Mouse (Mus musculus): ENCODE results near the gene Man1c1. TPM values are rescaled to one million over a fixed set of nuclear protein-coding genes. Genes with fewer than 3 reads are reported as not detected.

Man1c1 gene
- total and polyA plus RNA-seq, 3 experiments: 13.3 to 28.2 (median 17.0) TPM

DNA sequence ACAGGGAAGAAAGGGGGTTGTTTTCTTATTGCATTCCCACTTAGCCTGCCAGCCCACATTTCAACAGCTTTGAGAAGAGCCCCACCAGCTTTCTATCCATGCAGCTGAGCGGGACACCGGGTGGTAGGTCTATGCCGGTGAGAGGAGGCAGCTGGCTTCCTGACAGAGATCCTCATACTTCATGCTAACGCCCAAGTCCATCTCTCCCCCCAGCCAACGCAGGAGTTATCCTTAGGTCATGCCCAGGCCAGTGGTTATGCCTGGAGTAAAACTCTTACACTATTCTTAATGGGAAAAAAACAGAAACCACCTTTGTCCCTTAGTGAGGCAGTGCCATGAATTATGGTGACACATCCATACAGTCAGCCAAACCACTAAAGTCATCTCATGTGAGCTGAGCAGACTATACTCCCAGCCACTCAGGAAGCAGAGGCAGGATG lies 66.0 kb downstream of the Man1c1 start:
- no peak for DNase-seq

DNA sequence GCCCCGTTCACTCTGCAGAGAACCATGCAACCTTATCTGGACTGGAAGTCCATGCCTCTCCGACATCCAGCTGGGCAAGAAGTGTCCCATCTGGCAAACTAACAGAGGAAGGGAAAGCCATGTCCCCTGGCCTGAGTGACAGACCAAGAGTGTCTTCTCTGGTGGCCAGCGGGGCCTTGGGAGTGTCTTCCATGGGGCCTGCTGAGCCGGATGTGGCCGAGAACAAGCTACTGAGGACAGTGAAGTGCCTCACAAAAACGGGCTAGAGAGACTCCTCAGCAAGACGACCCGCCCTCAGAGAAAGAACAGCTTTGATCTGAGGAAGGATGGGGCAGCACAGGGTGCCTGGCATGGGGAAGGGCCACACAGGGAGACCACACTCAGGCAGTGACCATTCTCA lies 67.7 kb downstream of the Man1c1 start:
- peak; percentile 27 for DNase-seq

GRCm38 (mm10) chr4:134634001-134634400 lies 70.1 kb downstream of the Man1c1 start:
- peak; percentile 41 for DNase-seq

DNA sequence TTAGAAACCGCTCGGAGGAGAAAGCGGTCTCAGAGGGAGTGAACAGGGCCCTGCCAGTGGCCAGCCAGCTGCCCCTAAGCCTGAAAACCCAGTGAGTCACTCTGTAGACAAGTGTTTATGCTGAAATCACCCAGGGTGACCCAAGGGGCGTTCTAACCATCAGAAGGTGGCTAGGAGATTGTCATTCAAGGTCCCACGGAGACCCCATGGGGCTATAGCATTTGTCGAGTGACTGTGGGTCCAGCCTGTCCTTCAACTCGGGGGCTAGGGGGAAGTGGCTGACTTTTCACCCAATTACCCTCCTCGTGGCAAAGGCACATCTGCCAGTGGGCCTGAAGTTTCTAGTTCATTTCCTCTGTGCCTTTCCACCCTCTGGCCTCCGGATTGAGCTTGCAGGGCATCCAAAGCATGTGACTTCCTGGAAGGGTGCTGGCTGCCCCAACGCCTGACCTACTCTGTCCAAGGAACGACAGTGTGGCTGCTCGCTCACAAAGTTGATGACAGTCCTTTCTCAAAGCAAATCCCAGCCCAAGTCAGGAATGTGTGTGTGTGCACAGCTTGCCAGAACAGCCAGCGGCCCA lies 71.9 kb downstream of the Man1c1 start:
- peak; percentile 69 for DNase-seq

DNA sequence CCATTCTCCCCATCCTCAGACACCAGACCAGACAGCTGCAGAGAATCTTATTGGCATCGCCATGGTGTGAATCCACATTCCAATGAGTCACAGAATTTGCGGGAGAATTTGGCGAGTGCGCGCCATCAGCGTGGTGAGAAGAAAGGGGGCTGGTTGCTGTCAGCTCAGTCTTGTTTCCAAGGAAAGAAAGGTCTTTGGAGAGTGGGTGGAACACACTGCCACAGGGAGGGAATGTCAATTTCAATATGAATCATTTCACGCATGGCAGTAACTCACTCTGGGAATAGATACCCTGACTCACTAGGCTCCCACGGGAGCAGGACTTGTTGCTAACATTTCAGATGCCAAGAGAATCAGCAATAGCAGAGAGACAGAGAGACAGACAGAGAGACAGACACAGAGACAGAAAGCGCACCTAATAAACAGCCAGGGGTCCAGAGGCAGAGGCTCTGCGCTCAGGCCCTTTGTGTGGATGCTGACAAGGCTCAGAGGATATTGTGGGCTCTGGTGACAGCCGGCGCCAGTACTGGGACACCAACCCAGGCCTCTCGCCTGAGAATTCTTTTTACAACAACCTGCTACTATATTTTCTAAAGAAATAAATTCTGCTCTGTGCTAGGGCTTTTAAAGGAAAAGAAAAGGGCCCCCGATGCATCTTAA lies 72.5 kb downstream of the Man1c1 start:
- no peak for DNase-seq

DNA sequence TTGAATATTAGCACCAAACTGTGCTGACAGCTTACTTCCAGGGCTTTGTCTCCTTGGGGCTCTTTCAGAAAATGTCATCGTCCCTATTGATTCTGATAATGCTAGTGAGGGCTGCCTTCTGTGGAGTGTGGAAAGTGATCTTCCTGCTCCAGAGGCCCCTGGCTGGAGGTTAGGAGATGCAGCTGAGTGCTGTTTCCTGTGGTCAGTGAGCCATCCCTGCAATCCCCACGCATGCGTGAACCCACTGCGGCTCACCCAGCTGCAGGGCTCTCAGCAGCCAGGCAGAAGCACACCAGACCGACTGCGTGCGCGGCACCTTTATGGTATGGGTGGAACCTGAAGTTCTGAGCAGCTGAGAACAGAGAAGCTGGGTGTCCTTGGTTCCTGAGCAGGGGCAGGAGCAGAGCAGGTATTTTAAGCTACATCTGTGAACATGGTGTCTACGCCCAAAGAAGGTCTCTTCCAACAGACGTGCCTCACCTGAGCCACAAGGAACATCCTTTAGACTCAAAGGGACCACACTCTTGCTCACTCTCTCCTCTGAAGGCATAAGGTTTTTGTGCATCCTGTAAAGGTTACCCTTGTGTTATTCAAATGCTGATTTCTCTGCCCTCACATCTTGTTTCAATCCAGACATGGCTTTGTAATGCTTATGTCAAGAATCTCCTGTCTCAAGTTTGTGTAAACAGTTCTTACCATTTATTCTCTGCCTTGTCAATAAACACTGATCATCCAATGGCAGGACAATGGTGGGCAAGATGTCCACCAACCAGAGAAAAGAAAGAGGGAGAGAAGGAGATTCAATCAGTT lies 75.3 kb downstream of the Man1c1 start:
- peak; percentile 42 for DNase-seq

DNA sequence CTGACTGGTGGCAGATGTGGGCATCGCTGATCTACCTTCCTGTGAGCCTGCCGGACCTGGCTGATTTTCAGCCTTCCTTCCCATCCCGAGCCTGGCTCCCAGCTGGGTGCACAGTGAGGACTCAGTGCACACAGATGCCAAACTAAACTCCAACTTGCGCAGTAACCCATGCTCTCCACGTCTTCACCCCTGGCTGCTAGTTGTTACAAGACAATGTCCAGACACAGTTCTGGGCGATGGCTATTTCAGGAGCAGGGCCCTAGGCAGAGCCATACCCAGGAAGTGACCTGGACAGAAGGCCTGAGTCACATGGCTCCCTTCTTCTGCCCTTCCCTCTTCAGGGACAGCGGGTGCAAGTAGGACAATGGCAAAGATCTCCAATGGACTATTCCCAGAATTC lies 76.0 kb downstream of the Man1c1 start:
- peak; percentile 29 for DNase-seq

GRCm38 (mm10) chr4:134626883-134627282 lies 77.2 kb downstream of the Man1c1 start:
- no peak for DNase-seq

- no peak for DNase-seq
Measured at GRCm38 (mm10) chr4:134626350-134626749, 77.7 kb downstream of the Man1c1 start.

- DNase-seq: peak; percentile 81
Measured at GRCm38 (mm10) chr4:134624109-134624862, 79.8 kb downstream of the Man1c1 start.

- DNase-seq: no peak
Measured at GRCm38 (mm10) chr4:134621695-134622094, 82.4 kb downstream of the Man1c1 start.

DNA sequence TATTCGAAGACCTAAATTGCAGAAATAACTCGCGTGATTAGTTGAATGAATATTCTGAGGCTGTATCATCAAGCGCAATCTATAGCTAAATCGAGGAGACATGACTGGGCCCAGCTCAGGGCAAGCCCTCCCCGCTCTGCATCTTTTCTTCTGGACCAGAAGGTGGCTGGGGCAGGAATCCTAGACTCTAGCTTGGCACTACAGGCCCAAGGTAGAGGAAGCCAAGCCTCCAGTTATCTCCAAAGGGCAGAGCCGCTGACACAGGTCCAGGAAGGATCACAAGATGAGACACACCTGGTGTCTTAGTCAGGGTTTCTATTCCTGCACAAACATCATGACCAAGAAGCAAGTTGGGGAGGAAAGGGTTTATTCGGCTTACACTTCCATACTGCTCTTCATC lies 83.8 kb downstream of the Man1c1 start:
- DNase-seq: no peak

GRCm38 (mm10) chr4:134619489-134619870 lies 84.6 kb downstream of the Man1c1 start:
- no peak for DNase-seq

DNA sequence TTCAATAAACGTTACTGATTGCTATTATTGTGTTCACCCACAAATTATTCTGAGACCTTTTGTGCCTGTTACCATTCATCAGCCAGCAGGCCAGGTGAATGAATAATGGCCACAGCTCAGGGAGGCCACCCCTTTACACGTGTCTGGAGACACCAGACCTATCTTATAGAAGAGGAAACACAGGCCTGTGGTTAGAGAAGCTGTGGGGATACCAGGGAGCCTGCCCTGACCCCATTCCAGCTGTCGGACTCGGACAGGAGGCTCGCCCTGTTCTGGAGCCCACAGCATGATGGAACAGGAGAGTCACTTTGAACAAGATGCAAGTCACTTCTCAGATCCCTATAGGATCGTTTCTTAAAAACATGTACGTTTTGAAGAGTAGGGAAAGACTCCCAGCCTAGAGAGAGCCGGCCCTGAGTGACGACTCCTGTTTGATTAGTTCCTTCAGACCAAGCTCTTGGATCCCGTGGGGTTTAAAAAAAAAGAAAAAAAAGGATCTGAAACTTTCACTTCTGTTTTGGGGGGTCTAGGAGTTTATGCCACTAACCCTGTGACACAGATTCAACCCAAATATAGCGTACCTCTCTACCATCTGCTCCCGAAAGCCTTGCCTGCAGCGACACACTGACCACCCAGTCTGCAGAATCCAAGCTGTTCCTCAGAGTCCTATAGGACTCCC lies 85.1 kb downstream of the Man1c1 start:
- DNase-seq: no peak

GRCm38 (mm10) chr4:134617779-134618178 lies 86.3 kb downstream of the Man1c1 start:
- no peak for DNase-seq

- DNase-seq: no peak
Measured at GRCm38 (mm10) chr4:134615929-134616625, 88.0 kb downstream of the Man1c1 start.

DNA sequence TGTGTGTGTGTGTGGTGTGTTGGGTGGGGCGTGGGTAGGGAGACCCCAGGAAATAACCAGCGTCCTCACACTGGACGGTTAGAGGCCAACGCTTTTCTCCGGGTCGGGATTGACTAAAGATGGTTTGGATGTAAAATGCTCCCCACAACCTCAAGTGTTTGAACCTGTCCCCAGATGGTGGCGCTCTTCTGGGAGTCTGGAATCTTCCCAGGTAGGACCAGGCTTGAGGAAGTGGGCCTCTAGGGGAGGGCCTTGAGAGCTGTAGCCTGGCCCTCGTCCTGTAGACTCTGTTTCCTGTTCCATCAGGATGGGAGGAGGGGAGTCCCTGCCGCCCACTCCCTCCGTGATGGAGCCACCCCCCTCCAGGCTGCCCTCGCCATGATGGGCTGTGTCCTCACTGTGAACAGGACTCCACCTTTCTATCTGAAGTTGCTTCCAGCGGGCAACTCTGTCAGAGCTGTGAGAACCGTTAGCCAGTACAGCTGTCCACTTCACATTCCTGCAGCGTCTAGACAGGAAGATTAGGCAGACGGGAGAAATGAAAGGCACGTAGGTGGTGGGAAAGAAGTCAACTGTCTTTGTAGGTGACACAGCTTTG lies 91.9 kb downstream of the Man1c1 start:
- no peak for DNase-seq

DNA sequence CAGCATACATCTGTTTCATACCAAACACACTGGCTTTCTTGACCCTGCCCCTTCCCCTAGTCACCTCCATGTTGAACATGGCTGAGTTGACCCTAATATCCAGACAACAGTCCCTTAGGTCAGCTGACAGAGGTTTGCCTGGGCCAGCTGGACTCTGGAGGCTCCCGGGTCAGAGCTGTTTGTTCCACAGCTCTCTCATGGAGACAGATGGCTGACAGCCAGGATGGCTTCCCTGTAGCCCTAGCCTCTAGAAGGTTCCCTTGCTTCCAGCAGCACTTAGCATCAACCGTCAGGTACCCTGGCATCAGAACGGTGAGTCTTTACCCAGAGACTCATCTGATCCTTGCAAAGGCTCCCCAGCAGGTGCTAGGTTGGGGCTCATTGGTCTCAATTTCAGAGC lies 93.5 kb downstream of the Man1c1 start:
- DNase-seq: no peak

DNA sequence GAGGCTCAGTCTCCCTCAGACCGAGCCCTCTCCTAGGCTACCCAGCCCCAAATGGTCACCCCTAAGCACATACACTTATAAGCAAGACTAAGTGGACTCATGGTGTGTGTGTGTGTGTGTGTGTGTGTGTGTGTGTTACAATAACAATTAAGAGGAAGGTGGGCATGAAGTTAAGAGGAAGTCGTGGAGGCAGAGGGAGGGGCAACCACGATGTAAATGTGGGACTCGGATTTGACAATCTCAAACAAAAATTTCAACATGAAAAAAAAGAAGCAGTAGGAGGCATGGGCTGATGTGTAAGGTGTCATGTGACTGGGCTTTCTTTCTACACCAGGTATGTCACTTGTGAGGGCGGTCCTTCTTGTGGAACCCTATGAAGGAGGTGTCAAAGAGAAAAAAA lies 96.4 kb downstream of the Man1c1 start:
- no peak for DNase-seq

GRCm38 (mm10) chr4:134606054-134606453 lies 98.0 kb downstream of the Man1c1 start:
- no peak for DNase-seq

DNA sequence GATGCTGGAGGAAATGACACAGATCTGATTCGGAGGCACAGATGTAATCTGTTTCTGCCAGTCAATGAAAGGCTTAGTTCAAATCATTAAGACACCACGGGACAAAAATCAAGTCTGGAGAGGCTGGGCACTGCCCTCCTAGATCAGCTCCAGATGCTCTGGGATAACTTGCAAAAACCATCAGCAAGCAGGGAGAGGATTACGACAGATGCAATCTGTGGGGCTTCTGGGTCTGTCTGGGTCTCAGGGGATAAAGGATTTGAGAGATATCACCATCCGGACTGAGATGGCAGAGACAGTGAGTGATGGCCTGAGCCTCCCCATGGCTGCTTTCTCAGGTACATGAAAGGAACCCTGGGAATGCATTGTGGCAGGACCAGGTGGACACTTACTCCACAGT lies 99.6 kb downstream of the Man1c1 start:
- no peak for DNase-seq

All from adrenal gland, adult 2 months (tissue).